Mouse (Mus musculus) heart, postnatal 0 days (tissue): Measurements from ENCODE around the gene Atp6v1e2.
A peak's percentile ranks its signal among the peaks of the same experiment; 100 is the strongest.

ENCODE experiments used
- CTCF ChIP-seq: IDR thresholded peaks from 2 replicates; pipeline ENCODE4 v1.5.1; 2016; ENCODE audit warnings: antibody characterized with exemption, control low read depth, low read depth
- EP300 ChIP-seq: IDR thresholded peaks from 2 replicates; pipeline ENCODE4 v1.6.1; 2016; ENCODE audit warnings: antibody characterized with exemption, low read depth

DNA sequence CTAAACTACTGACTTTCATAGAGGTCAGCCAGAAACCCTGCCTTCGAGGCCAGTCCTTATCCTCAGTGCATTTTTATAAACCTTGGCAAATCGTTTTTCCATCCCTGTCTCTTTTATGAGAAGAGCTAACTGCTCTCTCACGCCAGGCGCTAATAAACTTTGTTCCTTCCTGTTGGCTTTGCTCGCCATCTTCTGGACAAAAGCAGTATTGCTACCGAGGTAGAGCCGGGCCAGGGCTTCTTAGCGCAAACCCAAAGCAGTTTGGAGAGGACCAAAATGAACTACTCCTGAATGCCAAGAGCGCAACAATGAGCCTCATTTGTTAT is 41.6 kb downstream of the Atp6v1e2 start:
- TF ChIP-seq CTCF (peak; percentile 99), EP300 (no peak)
